Mouse (Mus musculus) kidney, postnatal 0 days (tissue): ENCODE results near the gene A830031A19Rik. TPM values are rescaled to one million over a fixed set of nuclear protein-coding genes. Genes with fewer than 3 reads are reported as not detected.

Experiments
- ATAC-seq: fragments of 200-750 bp; cut with Nextera tagmentation; replicated peaks from 2 replicates; pipeline ENCODE4 v1.8.0; 2017; ENCODE audit warnings: low read depth, moderate number of reproducible peaks, moderate TSS enrichment, moderate library complexity; ENCODE audit not compliant: low FRiP score
- DNase-seq: peaks from one replicate; pipeline ENCODE4 v3.0.0-alpha.2; 2016; ENCODE audit warnings: low spot score
- H3K27ac ChIP-seq: fragments of 300-500 bp; sonication (generic); 2 replicates; pipeline ENCODE4 v1.5.1; 2014; ENCODE audit warnings: mild to moderate bottlenecking
- H3K27me3 ChIP-seq: fragments of 300-500 bp; sonication (generic); 2 replicates; pipeline ENCODE4 v1.6.1; 2014; ENCODE audit warnings: low read length, mixed read lengths; ENCODE audit not compliant: insufficient read depth
- H3K36me3 ChIP-seq: fragments of 300-500 bp; sonication (generic); 2 replicates; pipeline ENCODE4 v1.6.1; 2014; ENCODE audit warnings: low read length, mixed read lengths; ENCODE audit not compliant: insufficient read depth
- H3K4me1 ChIP-seq: fragments of 300-500 bp; sonication (generic); replicated peaks from 2 replicates; pipeline ENCODE4 v1.6.1; 2014; ENCODE audit warnings: antibody characterized with exemption, low read length, mixed read lengths; ENCODE audit not compliant: insufficient read depth
- H3K4me2 ChIP-seq: fragments of 300-500 bp; sonication (generic); 2 replicates; pipeline ENCODE4 v1.6.1; 2014; ENCODE audit warnings: mild to moderate bottlenecking, low read length, moderate library complexity, mixed read lengths
- H3K4me3 ChIP-seq: fragments of 300-500 bp; sonication (generic); replicated peaks from 2 replicates; pipeline ENCODE4 v1.5.1; 2014; ENCODE audit warnings: low read depth, low read length
- H3K9ac ChIP-seq: fragments of 300-500 bp; sonication (generic); 2 replicates; pipeline ENCODE4 v1.6.1; 2014; ENCODE audit warnings: low read depth, low read length
- H3K9me3 ChIP-seq: fragments of 300-500 bp; sonication (generic); replicated peaks from 2 replicates; pipeline ENCODE4 v1.6.1; 2016; ENCODE audit warnings: low read length, inconsistent platforms, mixed read lengths
- CTCF ChIP-seq: IDR thresholded peaks from 2 replicates; pipeline ENCODE4 v1.5.1; 2016; ENCODE audit warnings: antibody characterized with exemption, low read depth, mild to moderate bottlenecking, moderate library complexity
- WGBS: fragments of 180-500 bp; shearing (Covaris S2); extraction: QIAGEN DNeasy Blood & Tissue Kit; methylation state at CpG from one replicate; pipeline ENCODE4 v1.1.7; 2014; 5-methylcytosine and 5-hydroxymethylcytosine counted together
- polyA plus RNA-seq: library from polyadenylated mRNA; unstranded; fragments of >200 nt; fragmentation: Nextera tagmentation; extraction: Ambion mirVana; gene quantifications from 2 replicates; pipeline ENCODE4 v1.2.1, GENCODE M21; 2015

A830031A19Rik gene
- polyA plus RNA-seq, 1 experiment from 2014 or later: not detected

- TF ChIP-seq CTCF: no peak
- no peaks in the 10 kb centered on the region for H3K36me3 ChIP-seq
- DNase-seq (peak; percentile 48), ATAC-seq (no peak)
- H3K27ac ChIP-seq: no peak overlapping the region
- H3K27me3 ChIP-seq: peaks cover 46% of the 10 kb centered on the region
- WGBS: 1% methylated on average over 43 of the region's 43 CpGs
- H3K4me3 ChIP-seq: peak overlapping the region; percentile 58
- no peaks in the 10 kb centered on the region for H3K9me3 ChIP-seq
- H3K9ac ChIP-seq: 0 out of 2 replicates have a peak overlapping the region, but pooled peaks have one; percentile 41
- peak overlapping the region; percentile 95 for H3K4me2 ChIP-seq
- peaks cover 19% of the 10 kb centered on the region for H3K4me1 ChIP-seq
Measured at GRCm38 (mm10) chr11:24079392-24080391, 4.8 kb upstream of the A830031A19Rik start.

GRCm38 (mm10) chr11:24078706-24079316 is 4.0 kb upstream of the A830031A19Rik start:
- H3K9ac ChIP-seq: peak overlapping the region; percentile 23; the same call in 1 of the 2 replicates
- H3K4me2 ChIP-seq: peak overlapping the region; percentile 95
- ATAC-seq: no peak
- TF ChIP-seq CTCF: no peak
- peak; percentile 28 for DNase-seq
- H3K27ac ChIP-seq: no peak overlapping the region
- peak overlapping the region; percentile 58 for H3K4me3 ChIP-seq
- H3K36me3 ChIP-seq: no peaks in the 10 kb centered on the region
- WGBS: 3% methylated on average over 38 of the region's 38 CpGs
- peaks cover 49% of the 10 kb centered on the region for H3K27me3 ChIP-seq
- H3K9me3 ChIP-seq: no peaks in the 10 kb centered on the region
- H3K4me1 ChIP-seq: peaks cover 19% of the 10 kb centered on the region

GRCm38 (mm10) chr11:24077795-24078705 is 3.2 kb upstream of the A830031A19Rik start, which contains the start of gene Bcl11a:
Bcl11a (plus strand) TSS chr11:24078056.
- Histone ChIP-seq H3K4me1 (peaks cover 19% of the 10 kb centered on the region), H3K36me3 (no peaks in the 10 kb centered on the region), H3K4me3 (peak within 1 kb of the TSS; percentile 58), H3K9me3 (no peaks in the 10 kb centered on the region), H3K27ac (no peak within 1 kb of the TSS), H3K9ac (peak within 1 kb of the TSS; percentile 28), H3K4me2 (peak within 1 kb of the TSS; percentile 95), H3K27me3 (peaks cover 50% of the 10 kb centered on the region)
- WGBS: under 1% methylated on average over 42 of the region's 51 CpGs
- peak; percentile 71 for DNase-seq
- peak; percentile 31 for ATAC-seq
- TF ChIP-seq CTCF: no peak

GRCm38 (mm10) chr11:24076821-24077730 is 2.2 kb upstream of the A830031A19Rik start:
- peak overlapping the region; percentile 95 for H3K4me2 ChIP-seq
- H3K9me3 ChIP-seq: no peaks in the 10 kb centered on the region
- H3K9ac ChIP-seq: peak overlapping the region; percentile 28; the same call in 1 of the 2 replicates
- peak; percentile 35 for ATAC-seq
- H3K4me3 ChIP-seq: peak overlapping the region; percentile 58
- WGBS: 1% methylated on average over 55 of the region's 59 CpGs
- peaks cover 19% of the 10 kb centered on the region for H3K4me1 ChIP-seq
- peak; percentile 51 for DNase-seq
- no peaks in the 10 kb centered on the region for H3K36me3 ChIP-seq
- no peak overlapping the region for H3K27ac ChIP-seq
- TF ChIP-seq CTCF: peak; percentile 30; the same call in 1 of the 2 replicates
- H3K27me3 ChIP-seq: peaks cover 54% of the 10 kb centered on the region

GRCm38 (mm10) chr11:24076127-24076650 is 1.3 kb upstream of the A830031A19Rik start:
- Histone ChIP-seq H3K4me2 (peak overlapping the region; percentile 95), H3K27ac (no peak overlapping the region), H3K9ac (peak overlapping the region; percentile 28; the same call in 1 of the 2 replicates), H3K27me3 (peaks cover 52% of the 10 kb centered on the region), H3K36me3 (no peaks in the 10 kb centered on the region), H3K9me3 (no peaks in the 10 kb centered on the region), H3K4me3 (peak overlapping the region; percentile 58), H3K4me1 (peaks cover 15% of the 10 kb centered on the region)
- DNase-seq: peak; percentile 86
- TF ChIP-seq CTCF: peak; percentile 48
- ATAC-seq: 0 out of 2 replicates have a peak, but pooled peaks have one; percentile 8
- under 1% methylated on average over 31 of the region's 32 CpGs for WGBS
